Mouse (Mus musculus) ovary, adult 10 weeks (tissue): ENCODE measurements around the gene Tmem231. TPM values are rescaled to one million over a fixed set of nuclear protein-coding genes. Genes with fewer than 3 reads are reported as not detected.

Source experiments
- polyA plus RNA-seq: library from polyadenylated mRNA; stranded (reverse); fragments of 350-450 nt; fragmentation: Illumina TruSeq; extraction: RNeasy Lipid Tissue Mini Kit (QIAGEN cat#74804); gene quantifications from one replicate; pipeline ENCODE4 v1.2.3, GENCODE M21; 2014

Tmem231 gene
- polyA plus RNA-seq, result 7.2 TPM

DNA sequence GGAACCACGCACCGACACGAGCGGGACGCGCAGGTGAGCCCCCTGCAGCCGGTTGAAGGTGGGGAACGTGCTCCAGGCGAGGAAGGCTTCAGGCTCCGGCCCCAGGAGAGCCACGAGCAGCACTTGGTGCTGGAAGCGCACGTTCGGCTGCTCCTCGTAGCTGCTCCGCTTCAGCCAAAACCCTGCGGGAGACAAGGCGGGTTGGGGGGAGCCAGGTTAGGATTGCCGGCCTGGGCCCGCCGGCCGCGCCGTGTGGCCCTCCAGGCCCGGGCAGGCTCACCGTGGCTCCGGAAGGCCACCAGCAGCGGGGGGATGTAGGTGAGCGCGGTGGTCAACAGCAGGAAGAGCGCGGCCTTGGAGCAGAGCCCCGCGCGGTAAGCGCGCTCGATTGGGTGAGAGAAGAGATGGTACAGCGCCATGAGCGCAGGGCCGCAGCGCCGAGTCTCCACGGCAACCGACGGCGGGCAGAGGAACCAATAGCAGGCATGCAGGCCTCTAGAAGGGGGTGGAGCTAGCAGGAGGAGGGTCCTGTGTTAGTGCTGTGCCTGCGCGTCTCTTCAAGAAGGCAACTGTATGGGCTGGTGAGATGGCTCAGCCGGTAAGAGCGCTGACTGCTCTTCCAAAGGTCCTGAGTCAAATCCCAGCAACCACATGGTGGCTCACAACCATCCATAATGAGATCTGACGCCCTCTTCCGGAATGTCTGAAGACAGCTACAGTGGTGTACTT lies at the start of gene Tmem231:
TSS of gene Tmem231 (minus strand) at position 534 of the 729 bp plus-strand sequence.

GRCm38 (mm10) chr8:111940171-111941100 lies 6.8 kb upstream of the Tmem231 start, which contains the start of gene Gabarapl2:
Gene Gabarapl2, plus strand, starts transcription at chr8:111940703.

DNA sequence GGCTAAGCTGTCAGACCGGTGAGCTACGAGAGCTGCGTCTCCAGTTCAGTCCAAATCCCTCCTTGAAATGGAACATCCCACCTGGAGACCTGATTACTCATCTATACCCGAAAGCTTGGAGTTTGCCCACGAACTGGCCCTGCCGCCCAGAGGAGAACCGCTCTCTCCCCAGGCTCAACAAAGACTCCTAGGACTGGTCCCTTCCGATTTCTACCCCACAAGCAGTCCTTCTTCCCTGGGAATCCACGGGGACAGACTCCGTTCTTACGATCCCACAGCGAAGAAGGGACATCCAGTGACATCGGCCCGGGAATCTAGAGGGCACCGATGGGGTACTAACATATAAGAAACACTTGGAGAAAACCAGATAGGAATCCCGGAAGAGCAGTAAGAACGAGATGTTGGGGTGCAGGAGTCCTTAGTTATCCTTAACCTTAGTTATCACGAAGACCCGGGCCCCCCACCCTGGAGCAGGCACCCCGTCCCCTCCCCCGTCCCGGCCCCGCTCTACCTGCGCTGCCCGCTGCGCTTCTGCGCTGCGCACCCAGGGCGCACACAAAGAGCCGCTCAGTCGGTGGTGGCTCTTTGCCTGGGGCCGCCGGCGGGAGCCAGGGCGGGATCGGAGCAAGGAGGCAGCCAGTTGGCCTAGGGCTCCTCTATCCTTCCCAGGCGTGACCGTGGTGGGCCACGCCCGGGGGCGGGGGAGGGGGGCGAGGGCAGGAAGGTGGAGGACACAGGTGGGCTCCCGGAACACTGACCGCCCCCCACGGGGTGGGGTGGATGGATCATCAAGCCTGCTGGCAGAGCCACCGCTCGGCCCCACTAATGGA lies 23.8 kb downstream of the Tmem231 start, which contains the start of gene Chst5:
TSS of gene Chst5 (minus strand) at position 827 of the 830 bp plus-strand sequence.

DNA sequence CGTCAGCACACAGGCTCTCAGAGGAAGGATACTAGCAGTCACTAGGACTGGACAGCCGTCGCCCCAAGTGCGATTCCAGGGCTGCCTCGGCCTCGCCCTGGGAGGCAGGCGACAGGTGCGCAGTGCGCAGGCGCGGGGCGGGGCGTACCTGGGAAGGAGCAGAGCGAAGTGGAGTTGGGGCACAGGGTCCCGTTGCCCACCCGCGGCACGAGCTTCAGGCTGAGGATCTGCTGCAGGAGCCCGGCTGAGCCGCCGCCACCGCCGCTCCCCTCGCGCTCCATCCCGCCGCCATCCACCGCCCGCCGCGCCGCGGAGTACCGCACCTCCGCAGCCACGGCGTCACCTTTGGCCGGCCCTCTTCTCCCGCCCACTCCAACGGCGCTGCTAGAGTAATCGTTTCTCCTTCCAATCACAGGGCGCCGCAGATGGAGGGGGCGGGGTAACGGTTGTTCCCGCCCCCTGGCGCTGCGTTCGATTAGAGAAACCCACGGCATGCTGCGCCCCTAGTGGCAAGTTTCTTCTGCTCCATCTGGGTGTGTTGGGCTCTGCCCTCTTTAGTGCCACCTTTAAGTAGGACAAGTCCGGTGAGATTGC lies 57.2 kb downstream of the Tmem231 start, which contains the start of gene Tmem170:
TSS of gene Tmem170 (minus strand) at position 396 of the 594 bp plus-strand sequence.

Other genes with a start within 250 kb of the Tmem231 start
- gene Ctrb1, start 242.9 kb downstream of the Tmem231 start, polyA plus RNA-seq, result 2.0 TPM
- 0.17 TPM for gene Bcar1, start 190.1 kb downstream of the Tmem231 start, polyA plus RNA-seq
- 211 TPM for gene Cfdp1, start 79.6 kb downstream of the Tmem231 start, polyA plus RNA-seq
- 14.3 TPM for gene Tmem170, start 57.1 kb downstream of the Tmem231 start, polyA plus RNA-seq
- not detected for gene Chst5, start 23.4 kb downstream of the Tmem231 start, polyA plus RNA-seq
- 116 TPM for gene Gabarapl2, start 6.8 kb upstream of the Tmem231 start, polyA plus RNA-seq
- 2.3 TPM for gene Adat1, start 58.4 kb upstream of the Tmem231 start, polyA plus RNA-seq
- gene Kars, start 77.4 kb upstream of the Tmem231 start, polyA plus RNA-seq, result 39.1 TPM
- gene Terf2ip, start 77.5 kb upstream of the Tmem231 start, polyA plus RNA-seq, result 35.0 TPM
- gene Gm6793, start 81.2 kb upstream of the Tmem231 start, polyA plus RNA-seq, result 0.68 TPM